Mouse (Mus musculus) thymus, postnatal 0 days (tissue): ENCODE measurements at regions not wholly inside any gene's neighbourhood (a gene's known extent, or its start where the extent isn't known, plus 50 kb on each side); places are given as distances from the start of the nearest gene placed in this dataset.

Experiments
- DNase-seq: peaks from one replicate; pipeline ENCODE4 v3.0.0-alpha.2; 2015; ENCODE audit warnings: low spot score

DNA sequence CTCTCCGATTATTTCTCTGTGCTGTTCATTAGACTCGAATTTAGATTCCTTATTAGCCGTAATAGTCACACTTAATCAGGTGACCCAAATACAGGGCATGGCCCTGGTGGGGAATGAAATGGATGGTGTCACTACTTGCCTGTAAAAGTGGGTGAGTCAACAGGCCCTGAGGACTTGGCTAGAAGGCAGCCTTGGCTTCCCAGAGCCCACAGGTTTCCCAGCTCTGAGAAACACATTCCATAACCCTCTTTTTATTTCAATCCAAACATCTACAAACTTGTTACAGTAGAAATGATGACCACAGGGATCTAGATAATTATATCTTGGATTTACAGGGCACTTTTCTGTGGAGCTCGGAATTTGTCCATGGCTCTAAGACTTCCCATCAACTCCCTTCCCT is 105.2 kb upstream of the Slc7a11 start:
- no peak for DNase-seq

DNA sequence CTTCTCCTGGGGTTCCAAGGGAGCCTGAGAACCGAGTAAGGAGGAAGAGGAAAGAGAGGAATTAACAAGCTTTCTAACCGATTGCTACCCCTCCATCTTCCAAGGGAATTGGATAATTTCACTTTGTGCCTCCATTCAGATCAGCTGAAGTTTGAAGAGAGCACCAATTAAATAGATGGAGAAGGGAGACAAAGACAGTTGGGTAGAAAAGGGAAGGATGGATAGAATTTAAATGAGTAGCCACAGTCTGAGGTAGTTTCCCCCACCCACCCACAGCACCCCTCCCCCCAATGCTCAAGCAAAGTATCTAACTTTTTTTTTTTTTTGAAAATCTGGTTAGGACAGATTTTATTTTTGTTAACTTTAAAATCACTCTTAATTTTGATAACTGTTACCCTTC is 87.2 kb upstream of the Slc7a11 start:
- DNase-seq = no peak

DNA sequence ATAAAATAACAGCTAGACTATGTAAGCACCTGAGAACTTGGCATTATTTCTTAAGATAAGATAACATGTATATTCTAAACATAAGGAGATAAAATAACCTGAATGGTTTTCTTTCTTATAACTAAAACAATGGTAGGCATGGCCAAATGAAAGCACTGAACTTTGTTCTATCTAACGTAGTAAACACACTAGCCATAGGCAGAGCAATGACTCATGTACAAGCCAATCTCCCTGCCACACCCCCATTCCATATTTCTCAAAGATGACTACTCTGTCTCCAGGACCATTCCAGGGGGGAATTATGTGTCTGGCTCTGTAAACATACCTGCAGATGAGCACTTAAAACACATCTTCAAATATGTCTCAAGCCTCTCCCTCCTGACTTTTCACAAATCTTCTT is 80.6 kb upstream of the Slc7a11 start:
- no peak for DNase-seq

DNA sequence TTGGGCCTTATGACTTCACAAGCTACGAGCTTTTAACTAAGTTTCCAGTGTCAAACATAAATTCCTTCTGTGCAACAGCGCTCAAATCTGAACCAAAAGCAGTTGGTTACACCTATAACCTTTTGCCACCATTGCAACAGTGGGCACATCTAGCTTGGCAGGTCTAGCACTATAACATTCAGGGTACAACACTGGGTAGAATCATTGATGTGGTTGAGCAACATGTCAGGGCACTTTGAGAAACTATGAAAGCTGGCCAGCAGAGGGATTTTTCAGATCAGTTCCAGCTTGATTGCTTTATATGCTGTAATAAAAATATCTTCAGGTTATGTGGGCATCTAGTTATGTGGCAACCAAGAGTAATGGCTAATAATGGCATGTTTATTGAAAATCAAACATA is 63.8 kb upstream of the Slc7a11 start:
- DNase-seq = no peak
